Mouse (Mus musculus) stomach, embryonic 15.5 days (tissue): ENCODE measurements around the gene D13Ertd608e. TPM values are rescaled to one million over a fixed set of nuclear protein-coding genes. Genes with fewer than 3 reads are reported as not detected.
A peak's percentile ranks its signal among the peaks of the same experiment; 100 is the strongest.
"Not testable (repeated sequence)": the region's sequence is repeated elsewhere in the genome, so short reads cannot be mapped to it uniquely, and the experiment has no call there.

ENCODE experiments used
- ATAC-seq: fragments of 200-750 bp; cut with Nextera tagmentation; 2 replicates; pipeline ENCODE4 v1.8.0; 2017; ENCODE audit warnings: low read depth, moderate number of reproducible peaks, moderate TSS enrichment; ENCODE audit not compliant: insufficient read depth, low FRiP score
- H3K27ac ChIP-seq: fragments of 300-500 bp; sonication (generic); 2 replicates; pipeline ENCODE4 v1.5.1; 2015; ENCODE audit warnings: mild to moderate bottlenecking, inconsistent platforms
- H3K27me3 ChIP-seq: fragments of 300-500 bp; sonication (generic); replicated peaks from 2 replicates; pipeline ENCODE4 v1.6.1; 2015; ENCODE audit warnings: inconsistent platforms
- H3K36me3 ChIP-seq: fragments of 300-500 bp; sonication (generic); 2 replicates; pipeline ENCODE4 v1.6.1; 2015; ENCODE audit warnings: inconsistent platforms
- H3K4me1 ChIP-seq: fragments of 300-500 bp; sonication (generic); 2 replicates; pipeline ENCODE4 v1.6.1; 2015; ENCODE audit warnings: inconsistent platforms
- H3K4me2 ChIP-seq: fragments of 300-500 bp; sonication (generic); 2 replicates; pipeline ENCODE4 v1.6.1; 2015; ENCODE audit warnings: mild to moderate bottlenecking, inconsistent platforms
- H3K4me3 ChIP-seq: fragments of 300-500 bp; sonication (generic); replicated peaks from 2 replicates; pipeline ENCODE4 v1.5.1; 2015; ENCODE audit warnings: inconsistent platforms
- H3K9ac ChIP-seq: fragments of 300-500 bp; sonication (generic); 2 replicates; pipeline ENCODE4 v1.6.1; 2015; ENCODE audit warnings: inconsistent platforms
- H3K9me3 ChIP-seq: fragments of 300-500 bp; sonication (generic); 2 replicates; pipeline ENCODE4 v1.6.1; 2016; ENCODE audit warnings: inconsistent platforms
- WGBS: fragments of 180-500 bp; shearing (Covaris S2); methylation state at CpG from one replicate; pipeline ENCODE4 v1.1.7; 2015; 5-methylcytosine and 5-hydroxymethylcytosine counted together
- polyA plus RNA-seq: library from polyadenylated mRNA; unstranded; fragments of >200 nt; fragmentation: Nextera tagmentation; extraction: Ambion mirVana; gene quantifications from 2 replicates; pipeline ENCODE4 v1.2.1, GENCODE M21; 2015

D13Ertd608e gene
- polyA plus RNA-seq, result not detected in 2 replicates

- not testable (repeated sequence) for H3K27me3 ChIP-seq, H3K27ac ChIP-seq, H3K9me3 ChIP-seq, H3K9ac ChIP-seq, H3K4me1 ChIP-seq, H3K36me3 ChIP-seq
- H3K4me3 ChIP-seq, result 0 out of 2 replicates have a peak within 1 kb of the TSS, but pooled peaks have one; percentile 19
- H3K4me2 ChIP-seq, result peak within 1 kb of the TSS; percentile 50
- ATAC-seq, result 0 out of 2 replicates have a peak, but pooled peaks have one; percentile 48
- WGBS, result 15% methylated on average over 19 of the region's 25 CpGs
Observed at GRCm38 (mm10) chr13:119835320-119836056, at the start of gene D13Ertd608e. D13Ertd608e (plus strand) TSS chr13:119836006.

DNA sequence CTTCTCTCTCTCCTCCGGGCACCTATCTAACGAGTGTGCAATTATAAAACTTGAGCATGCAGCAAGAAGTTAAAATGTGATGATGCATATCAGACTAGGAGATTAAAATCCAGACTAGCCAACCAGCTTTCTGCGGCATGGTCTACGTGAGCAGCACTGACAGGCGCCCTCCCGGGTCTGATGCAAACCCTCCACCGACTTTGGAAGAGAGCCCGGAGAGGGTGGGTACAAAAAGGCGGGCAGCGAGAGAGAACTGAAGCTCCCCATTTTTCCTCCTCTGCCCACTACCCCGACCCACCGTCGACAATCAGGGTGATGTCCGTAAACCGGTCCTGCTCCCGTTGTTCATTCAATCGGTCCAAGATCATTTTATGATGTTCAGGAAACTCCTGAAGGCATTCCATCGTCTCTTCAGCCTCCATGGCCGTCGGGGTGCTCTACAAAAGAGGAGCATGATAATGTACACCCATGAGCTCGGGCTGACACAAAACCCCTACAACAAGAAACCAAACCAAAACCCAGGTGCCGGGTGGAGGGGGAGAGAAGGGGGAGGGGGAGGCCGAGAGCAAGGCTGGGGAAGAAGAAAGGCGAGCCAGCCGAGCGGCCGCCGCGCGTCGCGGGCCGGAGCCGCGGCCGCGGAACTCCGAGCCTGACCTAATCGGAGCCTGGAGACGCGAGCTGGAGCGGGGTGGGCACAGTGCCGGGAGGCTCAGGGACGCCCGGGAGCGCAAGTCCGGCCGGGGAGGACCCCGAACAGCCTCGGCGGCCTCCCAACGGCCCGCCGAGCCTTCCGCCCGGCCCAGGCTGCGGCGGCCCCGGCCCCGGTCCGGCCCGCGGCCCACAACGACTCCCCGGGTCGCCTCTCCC lies 45.7 kb upstream of the D13Ertd608e start:
- Histone ChIP-seq H3K9ac (peak overlapping the region; percentile 69), H3K27me3 (no peaks in the 10 kb centered on the region), H3K4me2 (peak overlapping the region; percentile 62), H3K9me3 (no peaks in the 10 kb centered on the region), H3K36me3 (peaks cover 10% of the 10 kb centered on the region), H3K4me1 (0 out of 2 replicates have a peak, but pooled peaks cover 12% of the 10 kb centered on the region), H3K4me3 (peak overlapping the region; percentile 90), H3K27ac (peak overlapping the region; percentile 96)
- 1% methylated on average over 53 of the region's 66 CpGs for WGBS
- ATAC-seq, result peak; percentile 63

GRCm38 (mm10) chr13:119790761-119791579 lies 44.8 kb upstream of the D13Ertd608e start, which contains the start of gene Zfp131:
Zfp131 (minus strand) TSS chr13:119790889.
- WGBS, result under 1% methylated on average over 75 of the region's 86 CpGs
- Histone ChIP-seq H3K27me3 (no peaks in the 10 kb centered on the region), H3K4me1 (0 out of 2 replicates have a peak, but pooled peaks cover 12% of the 10 kb centered on the region), H3K36me3 (peaks cover 8% of the 10 kb centered on the region), H3K9me3 (no peaks in the 10 kb centered on the region), H3K4me3 (peak within 1 kb of the TSS; percentile 90), H3K4me2 (peak within 1 kb of the TSS; percentile 88), H3K27ac (peak within 1 kb of the TSS; percentile 96), H3K9ac (peak within 1 kb of the TSS; percentile 69)
- ATAC-seq, result peak; percentile 97

GRCm38 (mm10) chr13:119791580-119792135 lies 44.1 kb upstream of the D13Ertd608e start:
- no peaks in the 10 kb centered on the region for H3K27me3 ChIP-seq
- peak overlapping the region; percentile 90 for H3K4me3 ChIP-seq
- H3K9ac ChIP-seq, result peak overlapping the region; percentile 67; the same call in 1 of the 2 replicates
- peaks cover 4% of the 10 kb centered on the region for H3K36me3 ChIP-seq
- 0 out of 2 replicates have a peak, but pooled peaks cover 12% of the 10 kb centered on the region for H3K4me1 ChIP-seq
- no peak for ATAC-seq
- H3K9me3 ChIP-seq, result no peaks in the 10 kb centered on the region
- peak overlapping the region; percentile 88 for H3K4me2 ChIP-seq
- 3% methylated on average over 18 of the region's 18 CpGs for WGBS
- peak overlapping the region; percentile 96 for H3K27ac ChIP-seq

GRCm38 (mm10) chr13:119792791-119793404 lies 42.9 kb upstream of the D13Ertd608e start:
- H3K9me3 ChIP-seq, result no peaks in the 10 kb centered on the region
- 0 out of 2 replicates have a peak, but pooled peaks cover 12% of the 10 kb centered on the region for H3K4me1 ChIP-seq
- H3K4me3 ChIP-seq, result no peak overlapping the region
- no peak overlapping the region for H3K9ac ChIP-seq
- no peak for ATAC-seq
- no peaks in the 10 kb centered on the region for H3K27me3 ChIP-seq
- no peaks in the 10 kb centered on the region for H3K36me3 ChIP-seq
- H3K4me2 ChIP-seq, result no peak overlapping the region
- no peak overlapping the region for H3K27ac ChIP-seq
- WGBS, result 54% methylated on average over 5 of the region's 5 CpGs

- Histone ChIP-seq H3K9me3 (no peaks in the 10 kb centered on the region), H3K4me2 (no peak overlapping the region), H3K4me1 (no peaks in the 10 kb centered on the region), H3K27ac (no peak overlapping the region), H3K4me3 (no peak overlapping the region), H3K36me3 (no peaks in the 10 kb centered on the region), H3K27me3 (no peaks in the 10 kb centered on the region), H3K9ac (no peak overlapping the region)
- WGBS, result 51% methylated on average over 4 of the region's 4 CpGs
- ATAC-seq, result no peak
Observed at GRCm38 (mm10) chr13:119797656-119798055, 38.1 kb upstream of the D13Ertd608e start.

GRCm38 (mm10) chr13:119808937-119809336 lies 26.9 kb upstream of the D13Ertd608e start:
- 67% methylated on average over 2 of the region's 2 CpGs for WGBS
- 0 out of 2 replicates have a peak, but pooled peaks have one; percentile 14 for ATAC-seq
- Histone ChIP-seq H3K4me1 (no peaks in the 10 kb centered on the region), H3K27me3 (no peaks in the 10 kb centered on the region), H3K4me2 (no peak overlapping the region), H3K9me3 (no peaks in the 10 kb centered on the region), H3K4me3 (no peak overlapping the region), H3K9ac (no peak overlapping the region), H3K36me3 (no peaks in the 10 kb centered on the region), H3K27ac (no peak overlapping the region)

- 73% methylated on average over 9 of the region's 9 CpGs for WGBS
- Histone ChIP-seq H3K9me3 (no peaks in the 10 kb centered on the region), H3K27me3 (no peaks in the 10 kb centered on the region), H3K4me1 (no peaks in the 10 kb centered on the region), H3K9ac (no peak overlapping the region), H3K4me2 (no peak overlapping the region), H3K36me3 (no peaks in the 10 kb centered on the region), H3K27ac (no peak overlapping the region), H3K4me3 (no peak overlapping the region)
- ATAC-seq, result no peak; the same call in 1 of the 2 replicates
Observed at GRCm38 (mm10) chr13:119810031-119810430, 25.8 kb upstream of the D13Ertd608e start.

- no peak overlapping the region for H3K27ac ChIP-seq
- ATAC-seq, result no peak
- WGBS, result 41% methylated on average over 8 of the region's 8 CpGs
- no peak overlapping the region for H3K9ac ChIP-seq
- H3K36me3 ChIP-seq, result no peaks in the 10 kb centered on the region
- H3K9me3 ChIP-seq, result no peaks in the 10 kb centered on the region
- H3K4me2 ChIP-seq, result no peak overlapping the region
- no peaks in the 10 kb centered on the region for H3K4me1 ChIP-seq
- H3K27me3 ChIP-seq, result no peaks in the 10 kb centered on the region
- no peak overlapping the region for H3K4me3 ChIP-seq
Observed at GRCm38 (mm10) chr13:119816798-119817197, 19.0 kb upstream of the D13Ertd608e start.

DNA sequence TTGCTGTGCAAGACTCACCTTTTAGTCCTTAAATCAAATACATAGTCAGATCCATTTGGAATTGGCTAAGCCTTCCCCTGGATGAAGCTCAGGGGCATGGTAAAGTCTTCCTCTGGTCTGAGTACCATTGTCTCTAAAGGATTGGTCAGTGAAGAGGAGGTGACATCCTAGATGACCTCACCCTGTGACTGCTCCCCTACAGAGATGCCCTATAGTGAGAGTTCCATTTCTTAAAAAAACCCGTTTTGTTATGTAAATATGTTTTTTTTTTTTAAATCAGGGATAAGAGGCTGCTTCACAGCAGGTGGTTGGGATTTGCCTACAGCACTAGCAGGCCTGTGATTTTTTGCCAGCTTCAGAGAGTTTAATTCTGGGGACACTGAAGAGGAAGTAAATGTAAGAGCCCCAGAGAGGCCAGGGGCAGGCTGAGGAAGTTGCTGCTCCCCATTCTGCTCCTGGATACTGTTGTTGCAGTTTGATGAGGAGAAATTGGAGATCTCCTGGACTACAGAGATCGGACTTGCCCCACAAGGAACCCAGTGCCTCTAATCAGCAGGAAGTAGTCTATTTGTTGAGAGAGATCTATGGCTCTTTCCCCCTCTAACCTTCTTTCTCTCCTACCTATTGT lies 18.1 kb upstream of the D13Ertd608e start:
- ATAC-seq, result no peak
- Histone ChIP-seq H3K4me3 (no peak overlapping the region), H3K4me2 (no peak overlapping the region), H3K9ac (no peak overlapping the region), H3K27me3 (no peaks in the 10 kb centered on the region), H3K9me3 (no peaks in the 10 kb centered on the region), H3K4me1 (no peaks in the 10 kb centered on the region), H3K27ac (no peak overlapping the region), H3K36me3 (no peaks in the 10 kb centered on the region)
- 29% methylated on average over 2 of the region's 2 CpGs for WGBS
